Mouse (Mus musculus) frontal cortex, postnatal 10 days (tissue): ENCODE results near the gene E2f8.

Experiments
- DNase-seq, 2 experiments: peaks; one replicate each; pipeline ENCODE4 v3.0.0; 2022; ENCODE audit warnings: low spot score in 2 of 2, mixed read lengths in 1 of 2

The E2f8 gene

GRCm38 (mm10) chr7:48858257-48858656, 23.1 kb downstream of the E2f8 start:
- DNase-seq = no peak

- DNase-seq = no peak
These were observed 25.9 kb downstream of the E2f8 start for GRCm38 (mm10) chr7:48855461-48855860.

- no peak for DNase-seq
These were observed 27.9 kb downstream of the E2f8 start for GRCm38 (mm10) chr7:48853496-48853895.

- DNase-seq = no peak
These were observed 29.8 kb downstream of the E2f8 start for GRCm38 (mm10) chr7:48851529-48852104.

GRCm38 (mm10) chr7:48847820-48848650, 33.4 kb downstream of the E2f8 start, which contains the start of gene Csrp3:
Csrp3 (minus strand) TSS chr7:48848033.
- no peak for DNase-seq

GRCm38 (mm10) chr7:48846755-48847154, 34.6 kb downstream of the E2f8 start:
- no peak for DNase-seq

GRCm38 (mm10) chr7:48845213-48845973, 36.0 kb downstream of the E2f8 start:
- no peak for DNase-seq

GRCm38 (mm10) chr7:48843541-48843940, 37.9 kb downstream of the E2f8 start:
- DNase-seq = no peak

- no peak for DNase-seq
These were observed 39.0 kb downstream of the E2f8 start for GRCm38 (mm10) chr7:48842353-48842752.

- no peak for DNase-seq
These were observed 39.9 kb downstream of the E2f8 start for GRCm38 (mm10) chr7:48841538-48841937.

- DNase-seq = no peak
These were observed 40.9 kb downstream of the E2f8 start for GRCm38 (mm10) chr7:48840545-48840944.

GRCm38 (mm10) chr7:48838434-48838833, 43.0 kb downstream of the E2f8 start:
- DNase-seq = no peak

- DNase-seq = no peak
These were observed 44.4 kb downstream of the E2f8 start for GRCm38 (mm10) chr7:48836949-48837348.

- no peak for DNase-seq
These were observed 46.3 kb downstream of the E2f8 start for GRCm38 (mm10) chr7:48834989-48835626.

- DNase-seq = no peak
These were observed 46.9 kb downstream of the E2f8 start for GRCm38 (mm10) chr7:48834371-48834970.

GRCm38 (mm10) chr7:48832735-48833134, 48.7 kb downstream of the E2f8 start:
- no peak for DNase-seq

GRCm38 (mm10) chr7:48830395-48830794, 51.0 kb downstream of the E2f8 start:
- DNase-seq = no peak

GRCm38 (mm10) chr7:48829177-48829910, 52.1 kb downstream of the E2f8 start:
- DNase-seq = no peak

GRCm38 (mm10) chr7:48825170-48825569, 56.2 kb downstream of the E2f8 start:
- no peak for DNase-seq

GRCm38 (mm10) chr7:48824671-48825070, 56.7 kb downstream of the E2f8 start:
- DNase-seq = no peak

GRCm38 (mm10) chr7:48823621-48824020, 57.8 kb downstream of the E2f8 start:
- DNase-seq = no peak
